In the genomic region with DNA sequence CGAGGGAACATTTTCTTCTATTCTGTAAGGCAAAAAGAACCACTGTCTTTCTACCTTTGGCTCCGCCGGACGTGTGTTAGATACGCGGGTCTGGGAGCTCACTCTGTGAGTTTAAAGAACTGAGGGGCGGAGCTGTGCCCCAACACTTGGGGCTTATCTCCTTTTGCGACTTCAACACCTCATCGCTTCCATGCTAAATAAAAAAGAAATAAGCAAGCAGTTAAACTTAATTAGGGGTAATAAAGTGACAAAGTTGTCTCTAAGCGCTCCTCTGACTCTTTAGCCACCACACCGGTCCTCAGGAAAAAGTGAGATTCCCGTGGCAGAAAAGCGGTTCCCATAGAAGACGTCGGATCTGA, we compare ENCODE assay signal across 8 mouse cellular contexts. TPM values are rescaled to one million over a fixed set of nuclear protein-coding genes. Genes with fewer than 3 reads are reported as not detected.
DNase-seq lines count a peak whose midpoint lies in the region; ATAC-seq lines count a peak whose summit lies in the region.

No protein-coding gene starts in this region.

- H3K4me3 ChIP-seq in forebrain, embryonic 15.5 days: peak overlapping the region; percentile 94
- H3K4me3 ChIP-seq in neural tube, embryonic 12.5 days: peak overlapping the region; percentile 72

- H3K4me2 ChIP-seq in forebrain, embryonic 15.5 days (replicated peaks): peak overlapping the region; percentile 92
- peak overlapping the region; percentile 85 for H3K4me2 ChIP-seq in neural tube, embryonic 12.5 days (replicated peaks)

- peaks cover 36% of the 10 kb centered on the region for H3K27me3 ChIP-seq in forebrain, embryonic 15.5 days
- H3K27me3 ChIP-seq in neural tube, embryonic 12.5 days (replicated peaks): peaks cover 53% of the 10 kb centered on the region

- no peaks in the 10 kb centered on the region for H3K9me3 ChIP-seq in forebrain, embryonic 15.5 days
- no peaks in the 10 kb centered on the region for H3K9me3 ChIP-seq in neural tube, embryonic 12.5 days

- H3K36me3 ChIP-seq in forebrain, embryonic 15.5 days: no peaks in the 10 kb centered on the region
- no peaks in the 10 kb centered on the region for H3K36me3 ChIP-seq in neural tube, embryonic 12.5 days

- peak overlapping the region; percentile 61 for H3K9ac ChIP-seq in forebrain, embryonic 15.5 days (replicated peaks)
- no peak overlapping the region for H3K9ac ChIP-seq in neural tube, embryonic 12.5 days

- ATAC-seq in forebrain, embryonic 15.5 days (replicated peaks): no peak
- no peak for ATAC-seq in neural tube, embryonic 12.5 days (ENCODE audit: low FRiP score, low read depth)

- WGBS in forebrain, embryonic 15.5 days: 2% methylated on average over 15 of the region's 15 CpGs
- under 1% methylated on average over 15 of the region's 15 CpGs for WGBS in neural tube, embryonic 12.5 days

- peak; percentile 9 for DNase-seq in urinary bladder, postnatal 14 days (ENCODE audit: low spot score)
- no peak for DNase-seq in urinary bladder, adult 18-20 months (ENCODE audit: low spot score in 2 of 2)
- DNase-seq in liver: peak; percentile 41
- no peak for DNase-seq in layer of hippocampus, adult 9-11 months
- DNase-seq in adrenal gland, adult 18-20 months (ENCODE audit: low spot score in 2 of 2): no peak
- no peak for DNase-seq in adrenal gland, adult (ENCODE audit: inconsistent age in 2 of 2, low spot score in 1 of 2)

- H3K4me1 ChIP-seq in forebrain, embryonic 15.5 days: peaks cover 40% of the 10 kb centered on the region
- peaks cover 16% of the 10 kb centered on the region for H3K4me1 ChIP-seq in neural tube, embryonic 12.5 days

- no peak overlapping the region for H3K27ac ChIP-seq in forebrain, embryonic 15.5 days (replicated peaks)
- no peak overlapping the region for H3K27ac ChIP-seq in neural tube, embryonic 12.5 days

RNA-seq across cellular contexts. Expression of gene Foxo1, which starts 0.9 kb away (rescaled TPM):
- 3.6 and 3.8 TPM in 2 replicates for polyA plus RNA-seq in forebrain, embryonic 15.5 days (2015; fragmentation: Nextera tagmentation; extraction: Ambion mirVana)
- polyA plus RNA-seq in neural tube, embryonic 12.5 days (2016; fragmentation: Nextera tagmentation; extraction: Ambion mirVana): 3.7 and 4.3 TPM in 2 replicates
- total RNA-seq in adrenal gland, adult 18-20 months (2021): 10 to 100 TPM; 23.7 to 28.6 TPM

Comparison
In these comparisons a context has a peak if more than half of its experiments do, and no peak if none do; other contexts are left out.
1. DNase-seq: peak in urinary bladder, postnatal 14 days (single experiment) and liver (single experiment); none in urinary bladder, adult 18-20 months (0 of 2), layer of hippocampus, adult 9-11 months (single experiment), adrenal gland, adult 18-20 months (0 of 2) and adrenal gland, adult (0 of 2).